Mouse (Mus musculus): ENCODE measurements around the gene Aqp6. TPM values are rescaled to one million over a fixed set of nuclear protein-coding genes. Genes with fewer than 3 reads are reported as not detected.

Aqp6 gene
- polyA plus RNA-seq, 1 experiment from 2014 or later, result not detected

DNA sequence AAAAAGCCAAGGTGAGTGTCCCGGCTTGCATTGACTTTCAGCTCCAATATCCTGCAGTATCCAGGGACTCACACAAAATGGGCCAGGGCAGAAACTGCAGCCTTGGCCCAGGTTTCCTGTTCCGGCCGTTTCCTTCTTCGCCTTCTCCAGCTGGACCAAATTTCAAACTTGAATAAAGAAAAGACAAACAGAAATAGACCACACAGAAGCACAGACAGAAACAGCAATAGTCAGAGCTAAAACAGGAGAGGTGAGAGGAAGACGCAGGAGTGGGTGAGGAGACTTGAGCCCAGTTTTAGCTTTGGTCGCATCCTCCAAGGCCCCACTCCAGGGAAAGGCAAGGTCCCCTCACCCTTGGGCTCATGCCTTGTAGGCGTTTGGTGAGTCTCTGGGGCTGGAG lies 2.0 kb downstream of the Aqp6 start:
- no peak overlapping the region for H3K4me3 ChIP-seq (ENCODE audit: low read depth, low read length)
- no peak overlapping the region for H3K4me2 ChIP-seq (ENCODE audit: low read length)
- H3K27me3 ChIP-seq (replicated peaks; ENCODE audit: control insufficient read depth, insufficient read depth, low read length), result peaks cover 17% of the 10 kb centered on the region
- no peak for DNase-seq (ENCODE audit: low spot score)
- no peaks in the 10 kb centered on the region for H3K9me3 ChIP-seq (ENCODE audit: control insufficient read depth, low read length)
- no peaks in the 10 kb centered on the region for H3K36me3 ChIP-seq (ENCODE audit: control insufficient read depth, insufficient read depth, low read length)
- no peak overlapping the region for H3K9ac ChIP-seq (ENCODE audit: low read length)
- no peak overlapping the region for H3K27ac ChIP-seq (ENCODE audit: low read depth)
- H3K4me1 ChIP-seq (replicated peaks; ENCODE audit: control insufficient read depth, insufficient read depth, low read length), result peaks cover 21% of the 10 kb centered on the region
- 70% methylated on average over 7 of the region's 7 CpGs for WGBS
- ATAC-seq (replicated peaks; ENCODE audit: low FRiP score, low TSS enrichment, low read depth), result no peak

DNA sequence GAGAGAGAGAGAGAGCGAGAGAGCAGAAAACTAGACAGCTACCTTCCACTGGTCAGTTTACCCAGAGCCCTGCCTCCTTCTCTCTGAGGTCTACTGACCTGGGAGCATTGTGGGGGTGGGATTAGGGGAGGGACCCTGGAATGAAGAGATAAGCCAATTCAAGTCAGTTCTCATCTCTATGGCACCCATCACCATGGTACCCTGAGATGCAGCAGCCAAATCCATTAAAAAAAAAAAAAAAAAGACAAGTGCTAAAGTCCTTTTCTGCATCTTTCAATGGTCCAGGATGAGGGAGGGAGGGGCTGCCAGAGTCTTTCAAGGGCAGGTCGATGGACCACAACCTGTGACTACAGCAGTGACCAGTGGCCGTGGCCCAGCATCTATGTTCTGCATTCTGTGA lies 4.4 kb downstream of the Aqp6 start:
- WGBS, result 90% methylated on average over 3 of the region's 3 CpGs
- no peak for DNase-seq (ENCODE audit: low spot score)
- H3K9ac ChIP-seq (ENCODE audit: low read length), result no peak overlapping the region

DNA sequence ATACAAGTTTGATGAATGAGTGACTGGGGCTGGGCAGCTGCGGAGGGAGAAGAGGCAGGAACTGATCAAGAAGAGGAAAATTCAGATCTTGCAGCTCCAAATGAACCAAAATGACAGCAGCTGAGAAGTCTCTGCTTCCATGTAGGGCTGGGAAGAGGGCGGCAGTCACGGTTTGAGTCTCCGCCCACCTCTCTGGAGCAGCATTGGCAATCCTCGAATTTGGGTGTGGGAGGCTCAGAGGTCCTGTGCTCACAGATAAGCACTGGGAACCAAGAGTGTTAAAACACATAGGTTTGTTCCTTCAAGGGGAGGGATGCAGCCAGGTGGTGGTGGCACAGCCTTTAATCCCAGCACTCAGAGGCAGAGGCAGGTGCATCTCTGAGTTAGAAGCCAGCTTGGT lies 5.3 kb downstream of the Aqp6 start:
- WGBS, result 28% methylated on average over 5 of the region's 5 CpGs
- H3K9me3 ChIP-seq (ENCODE audit: control insufficient read depth, low read length), result no peaks in the 10 kb centered on the region
- H3K27me3 ChIP-seq (replicated peaks; ENCODE audit: control insufficient read depth, insufficient read depth, low read length), result no peaks in the 10 kb centered on the region
- peaks cover 21% of the 10 kb centered on the region for H3K4me1 ChIP-seq (replicated peaks; ENCODE audit: control insufficient read depth, insufficient read depth, low read length)
- no peaks in the 10 kb centered on the region for H3K36me3 ChIP-seq (ENCODE audit: control insufficient read depth, insufficient read depth, low read length)
- no peak overlapping the region for H3K27ac ChIP-seq (ENCODE audit: low read depth)
- no peak overlapping the region for H3K4me2 ChIP-seq (ENCODE audit: low read length)
- no peak overlapping the region for H3K9ac ChIP-seq (ENCODE audit: low read length)
- no peak for DNase-seq (ENCODE audit: low spot score)
- ATAC-seq (replicated peaks; ENCODE audit: low FRiP score, low TSS enrichment, low read depth), result no peak
- H3K4me3 ChIP-seq (ENCODE audit: low read depth, low read length), result no peak overlapping the region

More for the DNA sequence above, 4.4 kb downstream of the Aqp6 start:
- no peaks in the 10 kb centered on the region for H3K9me3 ChIP-seq (ENCODE audit: control insufficient read depth, low read length)
- H3K4me3 ChIP-seq (ENCODE audit: low read depth, low read length), result no peak overlapping the region
- ATAC-seq (replicated peaks; ENCODE audit: low FRiP score, low TSS enrichment, low read depth), result no peak
- H3K27ac ChIP-seq (ENCODE audit: low read depth), result no peak overlapping the region
- peaks cover 17% of the 10 kb centered on the region for H3K4me1 ChIP-seq (replicated peaks; ENCODE audit: control insufficient read depth, insufficient read depth, low read length)
- H3K27me3 ChIP-seq (replicated peaks; ENCODE audit: control insufficient read depth, insufficient read depth, low read length), result peaks cover 6% of the 10 kb centered on the region; the same call in 1 of the 2 replicates
- no peaks in the 10 kb centered on the region for H3K36me3 ChIP-seq (ENCODE audit: control insufficient read depth, insufficient read depth, low read length)
- no peak overlapping the region for H3K4me2 ChIP-seq (ENCODE audit: low read length)

DNA sequence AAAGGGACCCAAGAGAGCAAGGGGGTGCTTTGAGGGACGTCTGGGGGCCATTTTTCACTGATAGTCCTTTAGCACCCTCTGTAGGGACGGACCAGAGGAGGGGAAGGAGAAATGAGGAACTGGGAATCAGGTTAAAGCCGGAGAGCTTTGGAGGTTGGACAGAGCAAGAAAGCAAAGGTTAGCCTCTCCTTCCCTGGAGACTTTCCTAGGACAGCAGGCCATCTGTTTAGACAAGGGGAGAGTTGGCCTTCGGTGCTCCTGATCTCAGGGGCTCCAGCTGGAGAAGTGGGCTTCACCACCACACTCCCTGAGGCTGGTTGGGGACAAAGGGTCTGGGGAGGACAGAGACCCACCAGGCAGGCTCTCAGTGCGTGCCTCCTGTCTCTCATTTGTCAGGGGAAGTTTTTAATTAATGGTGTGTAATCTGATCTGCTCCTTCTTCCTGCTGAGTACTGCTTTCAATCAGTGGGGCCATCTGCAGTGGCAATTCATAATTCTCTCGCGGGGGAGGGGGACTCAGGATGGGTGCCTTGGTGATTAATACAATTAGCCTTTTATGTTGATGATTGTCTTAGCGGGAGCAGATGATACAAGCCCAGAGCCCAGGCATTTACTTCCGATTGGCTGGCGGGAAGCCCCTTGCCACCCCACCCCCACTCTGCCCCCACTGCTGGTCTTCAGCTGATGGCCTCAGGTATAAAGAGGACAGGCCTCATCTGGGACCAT lies 6.4 kb downstream of the Aqp6 start:
- Histone ChIP-seq H3K36me3 (ENCODE audit: control insufficient read depth, insufficient read depth, low read length) (no peaks in the 10 kb centered on the region), H3K4me2 (ENCODE audit: low read length) (no peak overlapping the region), H3K27me3 (replicated peaks; ENCODE audit: control insufficient read depth, insufficient read depth, low read length) (no peaks in the 10 kb centered on the region), H3K9me3 (ENCODE audit: control insufficient read depth, low read length) (no peaks in the 10 kb centered on the region), H3K4me1 (replicated peaks; ENCODE audit: control insufficient read depth, insufficient read depth, low read length) (peaks cover 27% of the 10 kb centered on the region), H3K27ac (ENCODE audit: low read depth) (no peak overlapping the region), H3K9ac (ENCODE audit: low read length) (no peak overlapping the region), H3K4me3 (ENCODE audit: low read depth, low read length) (no peak overlapping the region)
- DNase-seq (ENCODE audit: low spot score), result no peak
- 21% methylated on average over 10 of the region's 10 CpGs for WGBS
- peak; percentile 49 for ATAC-seq (replicated peaks; ENCODE audit: low FRiP score, low TSS enrichment, low read depth)

DNA sequence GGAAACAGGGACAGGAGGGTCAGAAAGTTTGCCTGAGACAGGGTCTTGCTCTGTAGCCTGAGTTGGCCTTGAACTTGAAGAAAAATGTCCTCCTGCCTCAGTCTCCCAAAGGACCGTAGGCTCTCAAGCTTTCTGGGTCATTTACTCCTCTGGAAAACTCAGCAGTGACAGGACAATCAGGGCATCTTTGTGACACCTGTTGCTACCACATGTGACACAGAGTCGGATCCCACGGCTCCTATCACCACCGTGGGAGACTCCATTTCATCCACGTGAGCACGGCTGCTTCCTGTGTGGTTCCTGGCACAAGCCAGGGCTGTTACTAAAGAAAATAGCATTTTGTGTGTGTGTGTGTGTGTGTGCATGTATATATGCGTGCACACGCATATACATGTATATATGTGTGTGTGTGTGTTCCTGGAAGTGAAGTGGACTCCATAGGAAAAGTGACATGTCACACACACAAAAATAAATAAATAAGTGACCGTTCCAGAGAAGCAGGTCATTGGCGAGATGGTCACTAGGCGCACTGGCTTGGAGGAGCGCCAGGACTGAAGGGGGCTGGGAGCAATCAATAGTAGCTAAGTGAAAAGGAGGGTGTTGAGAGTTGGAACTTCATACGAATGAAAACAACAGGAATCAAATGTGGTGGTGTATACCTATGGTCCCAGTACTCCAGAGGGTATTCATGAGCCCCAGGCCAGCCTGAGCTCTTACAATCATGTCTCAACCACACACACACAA lies 7.4 kb downstream of the Aqp6 start:
- Histone ChIP-seq H3K9me3 (ENCODE audit: control insufficient read depth, low read length) (no peaks in the 10 kb centered on the region), H3K4me1 (replicated peaks; ENCODE audit: control insufficient read depth, insufficient read depth, low read length) (peaks cover 27% of the 10 kb centered on the region), H3K27ac (ENCODE audit: low read depth) (no peak overlapping the region), H3K9ac (ENCODE audit: low read length) (no peak overlapping the region), H3K4me2 (ENCODE audit: low read length) (no peak overlapping the region), H3K36me3 (ENCODE audit: control insufficient read depth, insufficient read depth, low read length) (no peaks in the 10 kb centered on the region), H3K27me3 (replicated peaks; ENCODE audit: control insufficient read depth, insufficient read depth, low read length) (no peaks in the 10 kb centered on the region), H3K4me3 (ENCODE audit: low read depth, low read length) (no peak overlapping the region)
- DNase-seq (ENCODE audit: low spot score), result no peak
- no peak for ATAC-seq (replicated peaks; ENCODE audit: low FRiP score, low TSS enrichment, low read depth)
- 87% methylated on average over 13 of the region's 13 CpGs for WGBS

DNA sequence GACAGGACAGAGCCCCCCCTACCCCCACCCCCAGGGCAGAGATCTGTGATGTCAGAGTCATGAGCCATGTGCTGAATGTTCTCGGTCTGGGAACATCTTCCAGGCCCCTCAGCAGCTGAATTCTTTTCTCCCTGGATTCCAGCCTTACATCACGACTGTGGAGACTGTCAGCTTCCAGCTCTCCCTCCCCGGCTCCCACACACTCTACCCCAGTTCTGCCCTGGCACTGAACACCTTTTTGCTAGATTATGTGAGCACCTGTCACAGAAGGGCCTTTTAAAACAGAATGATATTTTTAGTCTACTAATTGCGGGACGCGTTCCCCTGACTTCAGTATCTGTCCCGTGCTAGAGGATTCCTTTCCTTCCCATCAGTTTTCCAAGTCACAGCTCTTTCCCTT lies 10.4 kb downstream of the Aqp6 start:
- H3K4me3 ChIP-seq (ENCODE audit: low read depth, low read length), result no peak overlapping the region
- no peak overlapping the region for H3K27ac ChIP-seq (ENCODE audit: low read depth)
- no peak overlapping the region for H3K9ac ChIP-seq (ENCODE audit: low read length)
- no peak for ATAC-seq (replicated peaks; ENCODE audit: low FRiP score, low TSS enrichment, low read depth)
- no peaks in the 10 kb centered on the region for H3K9me3 ChIP-seq (ENCODE audit: control insufficient read depth, low read length)
- DNase-seq (ENCODE audit: low spot score), result no peak
- H3K4me2 ChIP-seq (ENCODE audit: low read length), result no peak overlapping the region
- 49% methylated on average over 7 of the region's 7 CpGs for WGBS
- no peaks in the 10 kb centered on the region for H3K27me3 ChIP-seq (replicated peaks; ENCODE audit: control insufficient read depth, insufficient read depth, low read length)
- H3K36me3 ChIP-seq (ENCODE audit: control insufficient read depth, insufficient read depth, low read length), result no peaks in the 10 kb centered on the region
- H3K4me1 ChIP-seq (replicated peaks; ENCODE audit: control insufficient read depth, insufficient read depth, low read length), result peaks cover 33% of the 10 kb centered on the region

DNA sequence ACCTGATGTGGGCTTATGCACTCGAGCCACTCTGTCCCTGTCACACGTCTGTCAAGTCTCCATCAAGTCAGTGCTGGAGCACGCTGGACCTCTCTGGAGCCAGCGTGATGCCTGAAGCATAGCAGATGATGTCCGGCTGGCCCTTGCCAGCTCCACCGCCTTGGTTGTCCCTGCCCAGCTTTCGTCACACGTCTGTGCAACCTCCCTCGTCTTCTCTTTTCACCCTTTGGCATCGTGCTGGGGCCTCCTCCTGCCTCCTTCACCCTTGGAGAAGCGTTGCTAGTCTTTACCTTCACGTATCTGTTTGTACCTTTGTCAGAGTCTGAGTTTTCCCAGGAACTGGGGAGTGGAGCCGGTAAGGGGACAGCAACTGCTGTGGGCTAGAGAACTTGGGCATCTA lies 13.1 kb downstream of the Aqp6 start:
- no peak overlapping the region for H3K9ac ChIP-seq (ENCODE audit: low read length)
- H3K4me1 ChIP-seq (replicated peaks; ENCODE audit: control insufficient read depth, insufficient read depth, low read length), result peaks cover 19% of the 10 kb centered on the region
- no peak overlapping the region for H3K27ac ChIP-seq (ENCODE audit: low read depth)
- DNase-seq (ENCODE audit: low spot score), result no peak
- WGBS, result 70% methylated on average over 13 of the region's 13 CpGs
- no peak overlapping the region for H3K4me3 ChIP-seq (ENCODE audit: low read depth, low read length)
- ATAC-seq (replicated peaks; ENCODE audit: low FRiP score, low TSS enrichment, low read depth), result no peak
- H3K9me3 ChIP-seq (ENCODE audit: control insufficient read depth, low read length), result no peaks in the 10 kb centered on the region
- no peaks in the 10 kb centered on the region for H3K36me3 ChIP-seq (ENCODE audit: control insufficient read depth, insufficient read depth, low read length)
- H3K4me2 ChIP-seq (ENCODE audit: low read length), result no peak overlapping the region
- H3K27me3 ChIP-seq (replicated peaks; ENCODE audit: control insufficient read depth, insufficient read depth, low read length), result no peaks in the 10 kb centered on the region

DNA sequence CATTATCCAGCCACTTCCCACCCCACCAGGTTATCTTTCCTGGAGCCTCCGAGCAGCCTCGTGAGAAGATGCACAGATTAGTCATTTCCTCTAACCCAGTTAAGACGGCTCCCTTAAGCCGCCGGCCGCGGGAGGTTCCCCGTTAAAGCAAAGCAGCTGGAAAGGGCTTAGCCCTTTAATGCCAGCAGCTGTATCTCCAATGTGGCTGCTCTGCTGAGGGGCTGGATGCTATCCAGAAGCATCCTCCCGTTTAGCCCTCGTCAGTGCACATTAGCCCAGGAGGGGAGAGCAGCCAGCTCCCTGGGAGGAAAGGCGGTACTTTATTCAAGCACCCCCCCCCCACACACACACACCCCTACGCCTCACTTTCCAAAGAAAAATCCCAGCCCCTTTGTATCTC lies 13.6 kb downstream of the Aqp6 start:
- Histone ChIP-seq H3K9ac (ENCODE audit: low read length) (no peak overlapping the region), H3K9me3 (ENCODE audit: control insufficient read depth, low read length) (no peaks in the 10 kb centered on the region), H3K4me1 (replicated peaks; ENCODE audit: control insufficient read depth, insufficient read depth, low read length) (peaks cover 19% of the 10 kb centered on the region), H3K27me3 (replicated peaks; ENCODE audit: control insufficient read depth, insufficient read depth, low read length) (no peaks in the 10 kb centered on the region), H3K4me3 (ENCODE audit: low read depth, low read length) (no peak overlapping the region), H3K4me2 (ENCODE audit: low read length) (no peak overlapping the region), H3K36me3 (ENCODE audit: control insufficient read depth, insufficient read depth, low read length) (peaks cover 3% of the 10 kb centered on the region), H3K27ac (ENCODE audit: low read depth) (peak overlapping the region; percentile 22; the same call in 1 of the 2 replicates)
- DNase-seq (ENCODE audit: low spot score) (no peak), ATAC-seq (replicated peaks; ENCODE audit: low FRiP score, low TSS enrichment, low read depth) (peak; percentile 56; the same call in 1 of the 2 replicates)
- 7% methylated on average over 12 of the region's 12 CpGs for WGBS

All from intestine, embryonic 14.5 days (tissue).